Mouse (Mus musculus) embryonic facial prominence, embryonic 11.5 days (tissue): ENCODE data around the gene Prr23a1. TPM values are rescaled to one million over a fixed set of nuclear protein-coding genes. Genes with fewer than 3 reads are reported as not detected.
A peak's percentile ranks its signal among the peaks of the same experiment; 100 is the strongest.

Experiments
- ATAC-seq: fragments of 200-750 bp; cut with Nextera tagmentation; replicated peaks from 2 replicates; pipeline ENCODE4 v1.8.0; 2017; ENCODE audit warnings: low read depth; ENCODE audit not compliant: insufficient number of reproducible peaks, low FRiP score, low TSS enrichment
- DNase-seq: peaks from one replicate; pipeline ENCODE4 v3.0.0-alpha.2; 2015; ENCODE audit warnings: low spot score
- H3K27ac ChIP-seq: fragments of 300-500 bp; sonication (generic); replicated peaks from 2 replicates; pipeline ENCODE4 v1.5.1; 2014; ENCODE audit warnings: mild to moderate bottlenecking, low read depth, low read length, control low read depth
- H3K27me3 ChIP-seq: fragments of 300-500 bp; sonication (generic); 2 replicates; pipeline ENCODE4 v1.6.1; 2014; ENCODE audit warnings: mild to moderate bottlenecking, low read length, moderate library complexity, mixed read lengths; ENCODE audit not compliant: control insufficient read depth, insufficient read depth
- H3K36me3 ChIP-seq: fragments of 300-500 bp; sonication (generic); replicated peaks from 2 replicates; pipeline ENCODE4 v1.6.1; 2014; ENCODE audit warnings: low read depth, mild to moderate bottlenecking, low read length, moderate library complexity, mixed read lengths; ENCODE audit not compliant: control insufficient read depth, insufficient read depth
- H3K4me1 ChIP-seq: fragments of 300-500 bp; sonication (generic); 2 replicates; pipeline ENCODE4 v1.6.1; 2014; ENCODE audit warnings: low read length, mixed read lengths; ENCODE audit not compliant: control insufficient read depth, insufficient read depth
- H3K4me2 ChIP-seq: fragments of 300-500 bp; sonication (generic); 2 replicates; pipeline ENCODE4 v1.6.1; 2014; ENCODE audit warnings: low read depth, mild to moderate bottlenecking, control low read depth, low read length, moderate library complexity
- H3K4me3 ChIP-seq: fragments of 300-500 bp; sonication (generic); 2 replicates; pipeline ENCODE4 v1.5.1; 2014; ENCODE audit warnings: low read depth, low read length, control low read depth
- H3K9ac ChIP-seq: fragments of 300-500 bp; sonication (generic); replicated peaks from 2 replicates; pipeline ENCODE4 v1.6.1; 2014; ENCODE audit warnings: mild to moderate bottlenecking, control low read depth, low read length
- H3K9me3 ChIP-seq: fragments of 300-500 bp; sonication (generic); replicated peaks from 2 replicates; pipeline ENCODE4 v1.6.1; 2016; ENCODE audit warnings: mild to moderate bottlenecking, low read length, inconsistent platforms, mixed read lengths; ENCODE audit not compliant: control insufficient read depth
- WGBS: fragments of 180-500 bp; shearing (Covaris S2); extraction: QIAGEN DNeasy Blood & Tissue Kit; methylation state at CpG from one replicate; pipeline ENCODE4 v1.1.7; 2014; 5-methylcytosine and 5-hydroxymethylcytosine counted together
- polyA plus RNA-seq: library from polyadenylated mRNA; unstranded; fragments of >200 nt; fragmentation: Nextera tagmentation; extraction: Ambion mirVana; gene quantifications from 2 replicates; pipeline ENCODE4 v1.2.1, GENCODE M21; 2014

The Prr23a1 gene
- polyA plus RNA-seq, 1 experiment from 2014 or later = not detected

DNA sequence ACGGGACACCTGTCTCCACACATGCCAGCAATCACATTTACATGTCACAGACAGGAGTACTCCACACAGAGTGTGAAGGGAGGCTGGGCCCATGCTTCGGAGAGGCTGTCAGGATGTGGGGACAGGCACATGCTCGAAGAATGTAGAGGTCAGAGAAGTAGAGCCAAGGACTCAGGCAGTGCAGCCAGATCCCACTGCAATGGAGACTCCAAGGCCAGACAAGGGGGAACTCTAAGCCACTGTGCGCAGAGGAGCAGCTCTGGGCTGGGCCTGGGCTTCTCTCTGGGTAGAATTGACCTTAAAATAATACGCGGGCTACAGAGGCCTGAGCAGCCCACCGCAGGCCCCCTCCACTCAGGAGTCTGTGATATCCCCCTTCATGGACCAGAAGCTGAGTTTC is 24.7 kb upstream of the Prr23a1 start:
- H3K27me3 ChIP-seq = no peaks in the 10 kb centered on the region
- no peak overlapping the region for H3K4me2 ChIP-seq
- DNase-seq = no peak
- 88% methylated on average over 7 of the region's 7 CpGs for WGBS
- no peak for ATAC-seq
- H3K4me3 ChIP-seq = no peak overlapping the region
- H3K9me3 ChIP-seq = no peaks in the 10 kb centered on the region
- no peaks in the 10 kb centered on the region for H3K36me3 ChIP-seq
- no peak overlapping the region for H3K27ac ChIP-seq
- H3K4me1 ChIP-seq = no peaks in the 10 kb centered on the region
- H3K9ac ChIP-seq = no peak overlapping the region

- Histone ChIP-seq H3K9me3 (no peaks in the 10 kb centered on the region), H3K4me3 (no peak overlapping the region), H3K4me2 (no peak overlapping the region), H3K27me3 (no peaks in the 10 kb centered on the region), H3K4me1 (no peaks in the 10 kb centered on the region), H3K27ac (no peak overlapping the region), H3K36me3 (no peaks in the 10 kb centered on the region), H3K9ac (no peak overlapping the region)
- no peak for ATAC-seq
- 64% methylated on average over 5 of the region's 5 CpGs for WGBS
- DNase-seq = no peak
These were observed 23.3 kb upstream of the Prr23a1 start for GRCm38 (mm10) chr9:98818971-98819370.

- WGBS = 89% methylated on average over 2 of the region's 2 CpGs
- Histone ChIP-seq H3K9ac (no peak overlapping the region), H3K4me1 (no peaks in the 10 kb centered on the region), H3K36me3 (no peaks in the 10 kb centered on the region), H3K4me3 (no peak overlapping the region), H3K27me3 (no peaks in the 10 kb centered on the region), H3K9me3 (no peaks in the 10 kb centered on the region), H3K4me2 (no peak overlapping the region), H3K27ac (no peak overlapping the region)
- no peak for ATAC-seq
- DNase-seq = no peak
These were observed 22.8 kb upstream of the Prr23a1 start for GRCm38 (mm10) chr9:98819481-98819880.

DNA sequence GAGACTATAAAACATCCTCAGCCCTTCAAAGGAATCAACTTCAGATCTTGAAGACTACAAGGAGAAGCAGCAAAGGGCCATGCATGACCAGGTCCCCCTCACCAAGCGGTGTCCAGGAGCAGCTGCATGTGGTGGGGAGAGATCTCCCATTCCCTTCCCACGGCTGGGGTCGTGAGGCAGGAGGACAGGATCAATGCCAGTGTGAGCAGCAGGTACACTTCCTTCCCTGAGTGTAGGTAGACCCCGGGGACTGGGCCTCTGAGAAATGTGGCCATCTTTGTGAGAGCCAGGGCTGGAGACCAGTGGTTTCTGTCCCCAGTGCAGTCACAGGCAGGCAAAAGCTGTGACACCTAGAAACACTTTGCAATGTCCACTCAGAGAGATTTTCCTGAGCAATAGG is 21.8 kb upstream of the Prr23a1 start:
- DNase-seq (no peak), ATAC-seq (no peak)
- Histone ChIP-seq H3K4me2 (no peak overlapping the region), H3K27me3 (no peaks in the 10 kb centered on the region), H3K4me3 (no peak overlapping the region), H3K9ac (no peak overlapping the region), H3K27ac (no peak overlapping the region), H3K4me1 (no peaks in the 10 kb centered on the region), H3K9me3 (no peaks in the 10 kb centered on the region), H3K36me3 (no peaks in the 10 kb centered on the region)
- WGBS = 89% methylated on average over 4 of the region's 4 CpGs

DNA sequence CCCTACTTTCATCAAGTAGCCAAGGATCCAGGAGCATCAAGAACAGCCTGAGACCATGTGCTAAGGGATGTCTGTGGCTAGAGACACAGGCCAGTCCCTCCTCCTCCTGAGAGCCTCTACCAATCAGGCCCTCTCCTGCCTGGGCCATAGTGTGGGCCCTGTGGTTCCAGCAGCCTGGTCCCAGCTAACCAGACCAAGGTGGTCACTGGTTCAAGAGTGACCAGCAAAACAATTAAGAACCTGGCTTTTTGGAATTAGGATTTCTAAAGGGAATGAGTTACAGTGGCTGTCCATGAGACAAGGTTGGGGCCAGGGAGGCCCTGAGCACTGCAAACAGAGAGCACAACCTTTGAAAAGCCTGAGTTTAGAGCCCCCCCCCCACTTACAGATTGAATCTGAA is 21.2 kb upstream of the Prr23a1 start:
- no peak overlapping the region for H3K4me2 ChIP-seq
- no peaks in the 10 kb centered on the region for H3K4me1 ChIP-seq
- DNase-seq = no peak
- no peak for ATAC-seq
- H3K27ac ChIP-seq = no peak overlapping the region
- no peak overlapping the region for H3K9ac ChIP-seq
- H3K36me3 ChIP-seq = no peaks in the 10 kb centered on the region
- no peaks in the 10 kb centered on the region for H3K27me3 ChIP-seq
- H3K4me3 ChIP-seq = no peak overlapping the region
- no peaks in the 10 kb centered on the region for H3K9me3 ChIP-seq

DNA sequence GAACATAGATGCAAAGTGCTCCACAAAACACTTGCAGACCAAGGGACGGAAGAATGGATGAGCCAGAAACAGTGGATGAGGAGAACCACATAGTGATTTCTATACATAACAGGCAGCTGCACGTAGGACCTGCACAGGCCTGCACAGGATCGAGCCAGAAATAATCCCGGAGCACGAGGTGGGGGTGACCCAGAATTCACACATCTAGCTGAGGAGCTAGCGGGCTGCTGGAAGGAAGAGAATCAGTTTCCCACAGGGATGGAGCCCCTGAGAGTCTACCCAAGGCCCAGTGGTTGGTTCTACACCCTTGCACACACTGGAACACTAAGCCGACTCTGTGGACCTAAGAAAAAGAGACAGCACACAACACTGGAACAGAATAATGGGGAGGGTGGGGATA is 18.5 kb upstream of the Prr23a1 start:
- WGBS = 88% methylated on average over 7 of the region's 7 CpGs
- H3K9ac ChIP-seq = no peak overlapping the region
- no peak overlapping the region for H3K27ac ChIP-seq
- H3K9me3 ChIP-seq = no peaks in the 10 kb centered on the region
- no peaks in the 10 kb centered on the region for H3K36me3 ChIP-seq
- ATAC-seq = no peak
- H3K4me2 ChIP-seq = no peak overlapping the region
- H3K4me1 ChIP-seq = no peaks in the 10 kb centered on the region
- DNase-seq = no peak
- no peaks in the 10 kb centered on the region for H3K27me3 ChIP-seq
- H3K4me3 ChIP-seq = no peak overlapping the region

GRCm38 (mm10) chr9:98829508-98829907 is 12.8 kb upstream of the Prr23a1 start:
- no peaks in the 10 kb centered on the region for H3K27me3 ChIP-seq
- H3K9ac ChIP-seq = no peak overlapping the region
- DNase-seq = peak; percentile 71
- H3K4me2 ChIP-seq = no peak overlapping the region
- no peak overlapping the region for H3K27ac ChIP-seq
- no peaks in the 10 kb centered on the region for H3K9me3 ChIP-seq
- H3K4me3 ChIP-seq = no peak overlapping the region
- 25% methylated on average over 5 of the region's 5 CpGs for WGBS
- H3K4me1 ChIP-seq = no peaks in the 10 kb centered on the region
- H3K36me3 ChIP-seq = no peaks in the 10 kb centered on the region
- peak; percentile 78 for ATAC-seq

DNA sequence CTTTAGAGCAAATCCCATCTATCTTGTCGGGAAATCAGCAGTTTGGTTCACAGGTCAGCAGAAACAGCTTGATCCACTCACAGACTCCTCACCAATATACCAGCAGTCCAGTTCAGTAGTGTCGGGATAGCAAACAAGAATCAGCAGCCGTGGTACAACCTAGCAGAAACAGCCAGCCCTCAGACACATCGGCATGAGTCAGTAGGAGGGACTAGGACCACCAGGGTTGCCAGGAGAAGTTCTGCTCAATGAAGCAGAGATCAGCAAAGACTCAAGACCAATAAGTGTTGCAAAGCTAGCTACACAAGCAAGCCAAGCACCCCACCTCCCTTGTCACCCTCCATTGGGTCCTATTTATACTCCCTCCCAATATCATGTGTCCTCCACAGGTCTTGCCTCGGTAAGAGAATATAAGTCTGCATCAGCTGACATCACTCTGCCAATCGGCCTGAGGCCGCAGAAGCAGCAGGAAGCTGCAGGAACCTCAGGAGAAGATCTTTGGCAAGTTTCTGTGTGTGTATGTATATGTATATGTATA is 4.7 kb upstream of the Prr23a1 start:
- no peak overlapping the region for H3K4me3 ChIP-seq
- no peaks in the 10 kb centered on the region for H3K27me3 ChIP-seq
- WGBS = 86% methylated on average over 7 of the region's 7 CpGs
- no peaks in the 10 kb centered on the region for H3K36me3 ChIP-seq
- no peak overlapping the region for H3K27ac ChIP-seq
- H3K9me3 ChIP-seq = 0 out of 2 replicates have a peak, but pooled peaks cover 2% of the 10 kb centered on the region
- no peaks in the 10 kb centered on the region for H3K4me1 ChIP-seq
- H3K9ac ChIP-seq = no peak overlapping the region
- ATAC-seq (no peak), DNase-seq (no peak)
- no peak overlapping the region for H3K4me2 ChIP-seq
